Mouse (Mus musculus) limb, embryonic 14.5 days (tissue): Measurements from ENCODE around the gene Ccpg1os. TPM values are rescaled to one million over a fixed set of nuclear protein-coding genes. Genes with fewer than 3 reads are reported as not detected.

ENCODE experiments used
- ATAC-seq: fragments of 200-750 bp; cut with Nextera tagmentation; 2 replicates; pipeline ENCODE4 v1.8.0; 2017; ENCODE audit warnings: low read depth, moderate number of reproducible peaks, moderate TSS enrichment; ENCODE audit not compliant: low FRiP score
- DNase-seq: peaks from one replicate; pipeline ENCODE4 v3.0.0-alpha.2; 2015; ENCODE audit warnings: low spot score
- H3K27ac ChIP-seq: fragments of 300-500 bp; sonication (generic); replicated peaks from 2 replicates; pipeline ENCODE4 v1.5.1; 2014; ENCODE audit warnings: low read depth, mild to moderate bottlenecking, low read length, moderate library complexity, mixed read lengths
- H3K27me3 ChIP-seq: fragments of 300-500 bp; sonication (generic); 2 replicates; pipeline ENCODE4 v1.6.1; 2014; ENCODE audit warnings: low read length, mixed read lengths; ENCODE audit not compliant: control insufficient read depth, insufficient read depth
- H3K36me3 ChIP-seq: fragments of 300-500 bp; sonication (generic); 2 replicates; pipeline ENCODE4 v1.6.1; 2014; ENCODE audit warnings: mild to moderate bottlenecking, low read length, moderate library complexity, mixed read lengths; ENCODE audit not compliant: control insufficient read depth, insufficient read depth
- H3K4me1 ChIP-seq: fragments of 300-500 bp; sonication (generic); 2 replicates; pipeline ENCODE4 v1.6.1; 2014; ENCODE audit warnings: antibody characterized with exemption, low read length, mixed read lengths; ENCODE audit not compliant: control insufficient read depth, insufficient read depth
- H3K4me2 ChIP-seq: fragments of 300-500 bp; sonication (generic); replicated peaks from 2 replicates; pipeline ENCODE4 v1.6.1; 2014; ENCODE audit warnings: low read depth, mild to moderate bottlenecking, low read length, moderate library complexity; ENCODE audit not compliant: severe bottlenecking
- H3K4me3 ChIP-seq: fragments of 300-500 bp; sonication (generic); replicated peaks from 2 replicates; pipeline ENCODE4 v1.5.1; 2014; ENCODE audit warnings: low read length
- H3K9ac ChIP-seq: fragments of 300-500 bp; sonication (generic); 2 replicates; pipeline ENCODE4 v1.6.1; 2014; ENCODE audit warnings: mild to moderate bottlenecking, low read depth, low read length, moderate library complexity; ENCODE audit not compliant: severe bottlenecking
- H3K9me3 ChIP-seq: fragments of 300-500 bp; sonication (generic); 2 replicates; pipeline ENCODE4 v1.6.1; 2016; ENCODE audit warnings: low read length; ENCODE audit not compliant: control insufficient read depth
- POLR2A ChIP-seq: fragments of 200-500 bp; IDR thresholded peaks from 2 replicates; pipeline ENCODE4 v1.8.0; 2012; ENCODE audit warnings: inconsistent platforms, mild to moderate bottlenecking, moderate library complexity, borderline replicate concordance; ENCODE audit not compliant: insufficient read depth, insufficient read length; ENCODE audit errors: extremely low read depth
- WGBS: fragments of 180-500 bp; shearing (Covaris S2); extraction: QIAGEN DNeasy Blood & Tissue Kit; methylation state at CpG from one replicate; pipeline ENCODE4 v1.1.7; 2014; 5-methylcytosine and 5-hydroxymethylcytosine counted together
- microRNA-seq: library from miRNA; unstranded; fragments of <30 nt; microRNA quantifications from one replicate; pipeline ENCODE4, GENCODE M21; 2016
- polyA plus RNA-seq, 2 experiments: library from polyadenylated mRNA; depleted of rRNA in 1 of 2; stranded (reverse) in 1 of 2; unstranded in 1 of 2; fragments of >200 nt; fragmentation: Nextera tagmentation in 1 of 2; extraction: Ambion mirVana in 1 of 2; gene quantifications; 2 replicates each; pipeline versions ENCODE4 v1.2.1 to v1.2.3; 2012 to 2014

Gene Ccpg1os
- polyA plus RNA-seq, 2 experiments, result 8.8 to 9.9 TPM

GRCm38 (mm10) chr9:72935309-72935708, 49.9 kb downstream of the Ccpg1os start:
- Histone ChIP-seq H3K27ac (no peak overlapping the region), H3K9ac (no peak overlapping the region), H3K36me3 (peaks cover 18% of the 10 kb centered on the region), H3K4me3 (no peak overlapping the region), H3K27me3 (no peaks in the 10 kb centered on the region), H3K4me1 (no peaks in the 10 kb centered on the region), H3K9me3 (no peaks in the 10 kb centered on the region), H3K4me2 (no peak overlapping the region)
- 89% methylated on average over 4 of the region's 4 CpGs for WGBS
- TF ChIP-seq POLR2A, result no peak
- no peak for ATAC-seq
- no peak for DNase-seq

- no peak for ATAC-seq
- Histone ChIP-seq H3K9me3 (no peaks in the 10 kb centered on the region), H3K4me3 (no peak overlapping the region), H3K4me2 (no peak overlapping the region), H3K27me3 (no peaks in the 10 kb centered on the region), H3K9ac (no peak overlapping the region), H3K27ac (no peak overlapping the region), H3K4me1 (peaks cover 11% of the 10 kb centered on the region), H3K36me3 (peaks cover 18% of the 10 kb centered on the region)
- TF ChIP-seq POLR2A, result no peak
- 78% methylated on average over 13 of the region's 13 CpGs for WGBS
- DNase-seq, result no peak
These were observed 53.9 kb downstream of the Ccpg1os start for GRCm38 (mm10) chr9:72931166-72931790.

Small RNA genes within 50 kb of the gene (microRNA-seq; reads per million reads assigned to microRNA genes)
- gene Gm27353, result not detected

Other genes with a start within 250 kb of the Ccpg1os start
- 0.57 and 0.60 TPM in 2 replicates for gene Prtg, start 178.5 kb downstream of the Ccpg1os start, polyA plus RNA-seq (2012; rRNA removed)
- 0.46 and 0.87 TPM in 2 replicates for gene Prtg, start 178.5 kb downstream of the Ccpg1os start, polyA plus RNA-seq (2014; fragmentation: Nextera tagmentation; extraction: Ambion mirVana)
- gene Pygo1, start 59.7 kb downstream of the Ccpg1os start, polyA plus RNA-seq (2012; rRNA removed), result 11.0 and 11.2 TPM in 2 replicates
- gene Pygo1, start 59.7 kb downstream of the Ccpg1os start, polyA plus RNA-seq (2014; fragmentation: Nextera tagmentation; extraction: Ambion mirVana), result 8.4 and 10.4 TPM in 2 replicates
- 1.3 and 1.6 TPM in 2 replicates for gene Dyx1c1, start 26.6 kb downstream of the Ccpg1os start, polyA plus RNA-seq (2012; rRNA removed)
- gene Dyx1c1, start 26.6 kb downstream of the Ccpg1os start, polyA plus RNA-seq (2014; fragmentation: Nextera tagmentation; extraction: Ambion mirVana), result 1.5 and 2.0 TPM in 2 replicates
- gene Gm44503, start 26.5 kb downstream of the Ccpg1os start, polyA plus RNA-seq (2012; rRNA removed), result not detected in 2 replicates
- not detected in 2 replicates for gene Gm44503, start 26.5 kb downstream of the Ccpg1os start, polyA plus RNA-seq (2014; fragmentation: Nextera tagmentation; extraction: Ambion mirVana)
- gene Ccpg1, start within 50 bp of the Ccpg1os start, polyA plus RNA-seq (2012; rRNA removed), result 12.3 and 14.6 TPM in 2 replicates
- gene Ccpg1, start within 50 bp of the Ccpg1os start, polyA plus RNA-seq (2014; fragmentation: Nextera tagmentation; extraction: Ambion mirVana), result 28.1 and 28.3 TPM in 2 replicates
- 20.8 and 23.1 TPM in 2 replicates for gene Pigb, start 55.0 kb upstream of the Ccpg1os start, polyA plus RNA-seq (2012; rRNA removed)
- 15.2 and 17.2 TPM in 2 replicates for gene Pigb, start 55.0 kb upstream of the Ccpg1os start, polyA plus RNA-seq (2014; fragmentation: Nextera tagmentation; extraction: Ambion mirVana)
- gene Rab27a, start 59.5 kb upstream of the Ccpg1os start, polyA plus RNA-seq (2012; rRNA removed), result 4.5 and 5.7 TPM in 2 replicates
- gene Rab27a, start 59.5 kb upstream of the Ccpg1os start, polyA plus RNA-seq (2014; fragmentation: Nextera tagmentation; extraction: Ambion mirVana), result 2.8 and 3.3 TPM in 2 replicates
- 0.04 and 0.06 TPM in 2 replicates for gene Khdc3, start 116.5 kb upstream of the Ccpg1os start, polyA plus RNA-seq (2012; rRNA removed)
- gene Khdc3, start 116.5 kb upstream of the Ccpg1os start, polyA plus RNA-seq (2014; fragmentation: Nextera tagmentation; extraction: Ambion mirVana), result 0.15 and 0.21 TPM in 2 replicates
- gene Gm20509, start 117.1 kb upstream of the Ccpg1os start, polyA plus RNA-seq (2012; rRNA removed), result not detected in 2 replicates
- not detected in 2 replicates for gene Gm20509, start 117.1 kb upstream of the Ccpg1os start, polyA plus RNA-seq (2014; fragmentation: Nextera tagmentation; extraction: Ambion mirVana)
- 63.1 and 66.0 TPM in 2 replicates for gene Rsl24d1, start 128.0 kb upstream of the Ccpg1os start, polyA plus RNA-seq (2012; rRNA removed)
- 115 TPM in 2 replicates for gene Rsl24d1, start 128.0 kb upstream of the Ccpg1os start, polyA plus RNA-seq (2014; fragmentation: Nextera tagmentation; extraction: Ambion mirVana)